Mouse (Mus musculus) C2C12 (cell line): ENCODE data around the gene Pramel7.

ENCODE experiments used
- CEBPB ChIP-seq: IDR thresholded peaks from one replicate; pipeline ENCODE4 v1.6.1; 2011; ENCODE audit warnings: low read depth, mild to moderate bottlenecking, control low read depth, moderate library complexity
- CTCF ChIP-seq: IDR thresholded peaks from one replicate; pipeline ENCODE4 v1.5.1; 2011; ENCODE audit not compliant: control insufficient read depth, insufficient read depth, insufficient read length
- FOSL1 ChIP-seq: IDR thresholded peaks from one replicate; pipeline ENCODE4 v1.8.0; 2011; ENCODE audit warnings: mild to moderate bottlenecking, low read length; ENCODE audit not compliant: poor library complexity, insufficient read depth, severe bottlenecking
- MAX ChIP-seq: IDR thresholded peaks from one replicate; pipeline ENCODE4 v1.6.1; 2011; ENCODE audit warnings: mild to moderate bottlenecking, control low read depth
- MYOD1 ChIP-seq: IDR thresholded peaks from one replicate; pipeline ENCODE4 v1.6.1; 2011; ENCODE audit warnings: low read depth; ENCODE audit not compliant: control insufficient read depth, insufficient read length
- MYOG ChIP-seq: IDR thresholded peaks from one replicate; pipeline ENCODE4 v1.6.1; 2011; ENCODE audit not compliant: control insufficient read depth, insufficient read length; ENCODE audit errors: extremely low read depth
- USF1 ChIP-seq: IDR thresholded peaks from one replicate; pipeline ENCODE4 v1.6.1; 2011; ENCODE audit warnings: low read depth, mild to moderate bottlenecking, control low read depth, moderate library complexity

DNA sequence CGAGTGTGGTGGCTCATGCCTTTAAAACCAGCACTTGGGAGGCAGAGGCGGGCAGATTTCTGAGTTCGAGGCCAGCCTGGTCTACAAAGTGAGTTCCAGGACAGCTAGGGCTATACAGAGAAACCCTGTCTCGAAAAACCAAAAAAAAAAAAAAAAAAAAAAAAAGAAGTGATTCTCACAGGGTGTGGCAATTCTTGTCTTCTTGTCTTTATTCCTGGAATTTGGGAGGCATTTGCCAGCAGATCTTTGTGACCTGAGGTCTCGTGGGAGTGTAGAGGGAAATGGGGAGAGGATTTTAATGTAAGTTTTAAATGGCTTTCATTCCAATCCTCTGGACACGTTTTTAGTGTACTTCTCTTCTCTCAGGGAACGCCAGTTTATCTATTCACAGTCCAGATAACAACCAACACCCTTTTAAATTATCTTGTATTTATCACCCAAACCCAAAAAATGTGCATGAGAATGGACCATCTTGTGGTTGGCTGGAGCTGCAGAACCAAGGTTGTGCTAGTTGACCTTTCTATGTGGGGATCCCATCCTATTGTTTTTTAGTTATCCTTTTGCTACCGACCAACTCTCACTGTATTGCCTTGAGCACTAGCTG lies 18.7 kb upstream of the Pramel7 start:
- no peak for TF ChIP-seq MYOG
- no peak for TF ChIP-seq CTCF
- no peak for TF ChIP-seq MAX
- TF ChIP-seq MYOD1 = no peak
- no peak for TF ChIP-seq CEBPB
- TF ChIP-seq USF1 = no peak
- no peak for TF ChIP-seq FOSL1
